Mouse (Mus musculus) retina, adult 2 months (tissue): ENCODE results near the gene Olfr1504.
"Not testable (repeated sequence)": the region's sequence is repeated elsewhere in the genome, so short reads cannot be mapped to it uniquely, and the experiment has no call there.

Source experiments
- DNase-seq: peaks from one replicate; pipeline ENCODE4 v3.0.0-alpha.2; 2012; ENCODE audit warnings: low read depth, low spot score

Gene Olfr1504

DNA sequence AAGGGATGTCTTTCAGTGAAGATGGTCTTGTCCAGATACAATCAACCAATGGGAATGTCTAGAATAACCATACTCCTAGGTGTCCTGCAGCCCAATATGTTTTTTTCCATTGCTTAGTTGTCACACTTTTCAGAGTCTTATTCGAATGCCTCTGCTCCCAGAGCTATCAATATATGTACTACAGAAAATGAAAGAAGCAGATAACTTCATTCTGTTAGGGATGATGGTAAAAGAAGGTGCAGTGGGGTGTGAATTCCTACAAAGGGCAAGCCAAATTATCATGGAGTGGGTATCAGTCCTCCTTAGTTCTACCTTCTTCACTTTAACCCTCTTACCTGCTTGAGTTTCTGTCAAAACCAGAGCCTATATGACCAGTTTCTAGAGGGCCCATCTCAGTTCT is at the start of gene Olfr1504:
Gene Olfr1504, minus strand, starts transcription at position 101 of the 400 bp plus-strand sequence.
- DNase-seq = no peak

DNA sequence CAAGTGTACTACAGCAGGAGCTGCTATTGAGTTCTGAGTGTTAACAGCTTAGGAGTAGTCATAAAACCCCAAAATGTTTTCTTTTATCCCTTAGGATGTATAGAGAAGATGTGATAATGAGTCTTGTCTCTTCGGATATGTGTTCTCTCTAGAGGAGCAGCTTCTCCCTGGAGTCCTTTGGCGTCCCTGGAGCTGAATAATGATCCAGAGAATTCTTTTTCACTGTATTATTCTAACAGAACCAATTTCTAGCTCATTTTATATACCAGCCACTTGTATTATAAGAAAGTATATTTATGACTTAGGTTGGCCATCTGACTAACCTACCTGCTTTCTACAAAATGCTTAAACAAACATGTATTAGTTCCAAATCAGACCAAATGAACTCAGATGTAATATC is 15.5 kb upstream of the Olfr1504 start, which contains the start of gene Olfr1505:
Gene Olfr1505, plus strand, starts transcription at position 301 of the 400 bp plus-strand sequence.
- no peak for DNase-seq

DNA sequence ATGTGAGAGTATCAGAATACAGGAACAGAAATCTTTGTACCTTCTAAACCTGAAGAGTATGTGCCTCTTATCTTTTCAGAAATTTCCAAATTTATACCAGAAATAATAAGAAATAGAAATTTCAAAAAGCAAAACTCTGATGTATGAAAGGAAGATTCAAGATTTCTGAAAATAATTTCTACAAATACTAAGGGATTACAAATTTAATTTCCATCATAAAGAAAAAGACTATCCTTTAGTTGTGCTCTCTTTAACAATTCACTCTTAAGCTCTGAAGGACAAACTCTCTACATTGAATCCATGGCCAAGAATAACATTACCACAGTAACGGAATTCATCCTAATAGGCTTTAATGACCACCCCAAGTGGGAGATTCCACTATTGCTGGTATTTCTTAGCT is 36.2 kb downstream of the Olfr1504 start, which contains the start of gene Olfr1502:
Gene Olfr1502, plus strand, starts transcription at position 301 of the 400 bp plus-strand sequence.
- no peak for DNase-seq

DNA sequence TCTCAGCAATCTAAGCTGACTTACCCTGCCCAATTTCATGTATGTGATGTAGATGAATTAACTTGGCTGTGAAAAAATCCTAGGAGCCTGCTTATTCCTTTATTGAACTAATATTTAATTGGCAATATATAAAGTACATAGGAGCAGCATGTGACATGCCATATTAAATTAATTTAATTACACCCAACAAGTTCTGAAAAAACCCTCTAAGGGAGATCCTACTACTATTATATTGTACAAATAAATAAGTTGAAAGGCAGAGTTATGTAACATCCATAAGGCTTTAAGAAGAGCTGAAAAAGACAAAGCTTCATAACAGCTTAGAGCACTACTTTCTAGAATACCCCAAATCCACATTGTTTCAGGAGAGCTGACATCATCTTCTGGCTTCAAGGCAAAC is 47.1 kb downstream of the Olfr1504 start, which contains the start of gene Olfr1501:
Gene Olfr1501, minus strand, starts transcription at position 101 of the 400 bp plus-strand sequence.
- not testable (repeated sequence) for DNase-seq
